Mouse (Mus musculus) ovary, adult 18-20 months (tissue): ENCODE results near the gene Adrm1.

Experiments used
- DNase-seq: peaks from one replicate; pipeline ENCODE4 v3.0.0; 2022; ENCODE audit warnings: low spot score, mixed read lengths

Adrm1 gene

DNA sequence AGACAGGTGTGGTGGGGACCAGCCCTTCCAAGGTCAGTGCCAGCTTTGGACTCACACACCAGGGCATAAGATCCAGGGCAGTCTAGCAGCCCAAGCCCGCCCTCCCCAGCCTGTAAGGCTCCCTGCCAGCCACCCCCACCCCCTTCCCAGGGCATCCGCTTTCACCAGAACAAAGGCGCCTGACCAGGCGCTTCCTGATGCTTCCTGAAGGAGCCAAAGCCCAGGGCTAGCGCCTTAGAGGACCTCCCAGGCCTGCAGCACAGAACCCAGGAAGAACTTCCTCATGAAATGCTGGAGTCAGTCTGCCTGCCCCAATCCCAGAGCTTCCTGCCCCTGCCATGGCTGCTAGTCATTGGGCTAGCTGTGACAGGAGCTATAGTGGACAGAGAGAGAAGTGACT, 47.4 kb downstream of the Adrm1 start:
- no peak for DNase-seq

DNA sequence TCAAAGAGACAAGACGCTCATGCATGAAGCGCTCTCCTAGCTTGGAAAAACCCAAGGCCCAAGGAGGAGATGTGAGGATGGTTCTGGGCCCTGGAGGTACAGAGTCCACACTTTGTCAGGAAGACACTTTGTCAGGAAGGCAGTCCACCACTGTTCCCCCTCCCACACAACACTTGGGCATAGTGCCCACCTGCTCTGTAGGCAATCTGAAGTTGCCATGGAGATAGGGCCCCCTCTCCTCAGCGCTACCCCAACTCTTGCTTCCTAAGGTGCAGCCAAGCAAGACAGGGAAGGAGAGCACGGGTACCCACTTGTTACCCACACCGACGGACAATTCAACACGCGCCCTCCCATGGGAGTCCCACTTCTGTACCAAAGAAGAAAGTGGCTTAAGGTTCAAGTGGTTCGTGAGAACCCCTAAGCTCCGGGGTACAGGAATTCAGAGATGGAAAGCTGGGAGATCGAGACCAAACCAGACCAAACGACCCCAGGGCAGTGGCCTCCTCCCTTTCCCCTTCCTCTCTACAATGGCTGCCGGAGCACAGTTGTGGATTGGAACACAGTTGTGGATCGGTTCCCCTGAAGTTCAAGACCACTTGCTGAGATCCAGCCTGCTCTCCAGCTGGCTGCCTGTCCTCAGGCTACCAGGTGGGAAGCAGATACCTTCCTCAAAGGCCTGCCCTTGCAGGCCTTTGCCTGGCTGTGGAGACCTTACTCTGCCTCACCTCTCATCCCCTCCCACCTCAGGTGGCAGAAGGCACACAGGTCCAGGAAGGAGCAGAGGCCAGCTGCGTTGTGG, 48.1 kb downstream of the Adrm1 start:
- DNase-seq, result no peak

DNA sequence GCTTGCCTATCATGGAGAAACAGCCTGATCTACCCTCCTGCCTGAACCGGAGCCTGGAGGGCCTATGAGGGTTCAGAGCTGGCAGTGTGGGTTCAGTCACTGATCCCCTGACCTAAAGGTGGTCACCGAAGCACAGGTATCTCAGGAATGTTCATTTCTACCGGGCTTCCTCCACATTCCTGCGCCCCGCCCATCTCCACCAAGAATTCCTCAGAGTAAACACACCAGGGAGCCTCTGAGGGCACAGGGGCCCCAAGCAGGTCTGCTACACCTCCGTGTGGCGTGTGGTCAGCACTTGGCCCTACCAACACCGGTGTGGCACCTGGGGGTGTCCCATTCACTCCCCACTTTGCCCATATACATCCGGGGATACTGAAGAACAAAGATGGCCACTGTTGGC, 48.9 kb downstream of the Adrm1 start:
- no peak for DNase-seq

DNA sequence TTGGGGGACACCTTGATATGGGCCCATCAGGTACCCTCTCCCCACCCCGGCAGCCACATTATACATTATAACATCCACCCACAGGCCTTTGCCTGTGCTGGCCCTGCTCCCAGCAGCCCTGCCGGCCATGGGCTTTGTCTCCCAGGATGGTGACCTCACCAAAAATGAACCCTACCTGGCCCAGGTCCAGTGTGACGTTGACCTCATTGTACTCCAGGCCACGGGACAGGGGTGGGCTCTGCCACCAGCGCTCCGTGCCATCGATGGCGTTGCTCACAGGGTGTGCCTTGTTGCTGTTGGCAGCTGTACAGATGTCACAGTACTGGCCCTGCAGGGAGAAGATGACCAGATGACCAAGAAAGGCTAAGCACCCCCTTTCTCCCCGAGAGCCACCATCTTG, 49.8 kb downstream of the Adrm1 start:
- DNase-seq, result no peak

DNA sequence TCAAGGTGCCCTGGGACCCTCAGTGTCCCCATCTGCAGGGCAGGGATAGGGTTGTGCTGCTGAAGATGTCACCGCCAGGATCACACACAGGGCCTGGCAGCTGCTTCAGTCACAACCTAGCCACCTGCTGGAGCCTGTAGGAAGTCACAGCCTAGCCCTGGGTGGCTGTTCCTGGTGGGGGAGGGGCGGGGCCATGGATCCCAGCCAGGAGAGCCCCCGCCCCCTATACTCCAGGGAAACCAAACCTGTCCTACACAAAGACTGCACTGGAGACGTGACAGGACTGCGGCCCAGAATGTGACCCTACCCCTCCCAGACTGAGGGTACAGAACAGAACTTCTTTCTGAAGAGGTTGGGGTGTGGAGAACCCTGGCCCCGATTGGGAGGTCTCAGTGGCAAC, 51.0 kb downstream of the Adrm1 start:
- DNase-seq, result no peak

DNA sequence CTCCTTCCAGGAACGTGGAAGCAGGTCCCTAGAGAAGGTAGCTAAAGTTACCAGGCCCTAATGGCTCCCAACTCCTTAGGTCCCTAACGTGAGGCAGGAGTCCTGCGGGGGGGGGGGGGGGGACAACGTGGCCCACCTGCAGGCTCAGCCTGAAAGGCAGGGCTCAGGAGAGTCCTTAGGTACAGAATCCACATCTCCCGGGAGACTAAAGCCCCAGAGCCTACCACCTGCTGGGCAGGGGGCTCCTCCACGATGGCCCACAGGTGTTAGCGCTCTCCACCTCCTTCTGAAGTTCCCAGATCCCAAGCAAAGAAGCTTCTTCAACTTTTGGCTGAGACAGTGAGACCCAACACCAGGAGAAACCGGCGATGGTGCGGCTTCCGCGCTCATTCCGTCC, 53.4 kb downstream of the Adrm1 start:
- DNase-seq, result no peak

DNA sequence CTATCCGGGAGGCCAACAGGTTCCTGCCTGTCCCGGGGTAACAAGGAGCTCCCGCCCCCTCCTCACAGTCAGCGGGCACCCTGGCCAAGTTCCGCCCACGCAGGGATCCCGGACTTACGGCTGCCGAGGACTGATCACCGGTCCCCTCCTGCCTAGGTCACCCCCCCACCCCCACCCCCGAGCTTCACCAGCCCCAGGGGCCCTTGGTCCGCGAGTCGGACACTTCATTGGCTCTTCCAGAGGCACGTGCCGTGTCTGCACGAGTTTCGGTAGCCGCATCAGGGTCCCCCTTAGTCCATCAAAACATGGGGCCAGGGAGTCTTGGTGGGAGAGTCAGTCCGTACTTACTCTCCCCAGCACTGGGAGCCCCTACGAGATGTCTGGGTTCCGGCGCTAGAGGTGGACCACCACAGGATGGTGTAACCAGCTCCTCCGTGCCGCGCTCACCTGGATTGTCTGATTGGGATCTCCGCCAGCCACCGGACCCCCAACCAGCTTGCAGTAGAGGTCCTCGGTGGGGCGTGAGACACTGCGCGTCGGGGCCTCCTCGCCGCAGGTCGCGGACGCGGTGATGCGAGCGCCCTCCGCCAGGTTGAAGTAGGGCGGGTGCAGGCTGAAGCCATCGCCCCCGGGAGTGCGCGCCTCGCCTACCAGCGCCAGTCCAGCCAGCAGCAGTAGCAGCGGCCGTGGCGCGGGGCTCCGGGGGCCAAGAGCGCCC, 53.9 kb downstream of the Adrm1 start:
- no peak for DNase-seq
